Mouse (Mus musculus) stomach, embryonic 16.5 days (tissue): ENCODE measurements around the gene Ergic1. TPM values are rescaled to one million over a fixed set of nuclear protein-coding genes. Genes with fewer than 3 reads are reported as not detected.

Experiments used
- ATAC-seq: fragments of 200-750 bp; cut with Nextera tagmentation; 2 replicates; pipeline ENCODE4 v1.8.0; 2017; ENCODE audit warnings: moderate number of reproducible peaks, moderate TSS enrichment; ENCODE audit not compliant: insufficient read depth, low FRiP score
- H3K27ac ChIP-seq: fragments of 300-500 bp; sonication (generic); 2 replicates; pipeline ENCODE4 v1.5.1; 2014; ENCODE audit warnings: low read length
- H3K27me3 ChIP-seq: fragments of 300-500 bp; sonication (generic); 2 replicates; pipeline ENCODE4 v1.6.1; 2014; ENCODE audit warnings: low read length, control low read depth, mixed read lengths; ENCODE audit not compliant: control insufficient read depth, insufficient read depth
- H3K36me3 ChIP-seq: fragments of 300-500 bp; sonication (generic); 2 replicates; pipeline ENCODE4 v1.6.1; 2014; ENCODE audit warnings: low read length; ENCODE audit not compliant: control insufficient read depth, insufficient read depth
- H3K4me1 ChIP-seq: fragments of 300-500 bp; sonication (generic); 2 replicates; pipeline ENCODE4 v1.6.1; 2014; ENCODE audit warnings: low read length, control low read depth, mixed read lengths; ENCODE audit not compliant: control insufficient read depth, insufficient read depth
- H3K4me2 ChIP-seq: fragments of 300-500 bp; sonication (generic); 2 replicates; pipeline ENCODE4 v1.6.1; 2014; ENCODE audit warnings: low read depth, low read length, mixed read lengths
- H3K4me3 ChIP-seq: fragments of 300-500 bp; sonication (generic); replicated peaks from 2 replicates; pipeline ENCODE4 v1.5.1; 2014; ENCODE audit warnings: mild to moderate bottlenecking, low read length
- H3K9ac ChIP-seq: fragments of 300-500 bp; sonication (generic); 2 replicates; pipeline ENCODE4 v1.6.1; 2014; ENCODE audit warnings: low read length
- H3K9me3 ChIP-seq: fragments of 300-500 bp; sonication (generic); replicated peaks from 2 replicates; pipeline ENCODE4 v1.6.1; 2016; ENCODE audit warnings: low read length, control low read depth; ENCODE audit not compliant: control insufficient read depth
- WGBS: fragments of 180-500 bp; shearing (Covaris S2); extraction: QIAGEN DNeasy Blood & Tissue Kit; methylation state at CpG from one replicate; pipeline ENCODE4 v1.1.7; 2014; 5-methylcytosine and 5-hydroxymethylcytosine counted together
- polyA plus RNA-seq: library from polyadenylated mRNA; unstranded; fragments of >200 nt; fragmentation: Nextera tagmentation; extraction: Ambion mirVana; gene quantifications from 2 replicates; pipeline ENCODE4 v1.2.1, GENCODE M21; 2015

Ergic1 gene
- polyA plus RNA-seq, 1 experiment from 2014 or later, result 111 TPM

DNA sequence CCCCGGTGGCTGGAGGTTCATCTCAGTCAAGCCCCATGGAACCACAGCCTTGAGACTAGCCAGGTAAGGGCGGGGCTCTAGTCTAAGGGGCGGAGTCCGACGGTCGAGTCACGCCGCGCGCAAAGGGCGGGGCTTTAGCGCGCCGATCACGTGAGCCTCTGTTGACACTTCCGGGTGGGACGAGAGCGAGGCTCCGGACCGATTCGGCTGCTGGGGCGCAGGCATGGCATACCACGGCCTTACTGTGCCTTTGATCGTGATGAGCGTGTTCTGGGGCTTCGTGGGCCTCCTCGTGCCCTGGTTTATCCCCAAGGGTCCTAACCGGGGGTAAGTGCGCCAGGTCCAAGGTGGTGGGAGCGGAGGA is 114.9 kb downstream of the Ergic1 start:
- H3K36me3 ChIP-seq, result no peaks in the 10 kb centered on the region
- under 1% methylated on average over 30 of the region's 30 CpGs for WGBS
- H3K27ac ChIP-seq, result peak overlapping the region; percentile 97
- ATAC-seq, result peak; percentile 93
- H3K9me3 ChIP-seq, result no peaks in the 10 kb centered on the region
- H3K4me2 ChIP-seq, result peak overlapping the region; percentile 70
- peak overlapping the region; percentile 99 for H3K4me3 ChIP-seq
- H3K9ac ChIP-seq, result peak overlapping the region; percentile 95
- H3K4me1 ChIP-seq, result peaks cover 16% of the 10 kb centered on the region
- H3K27me3 ChIP-seq, result no peaks in the 10 kb centered on the region

GRCm38 (mm10) chr17:26676616-26677376 is 115.5 kb downstream of the Ergic1 start:
- peaks cover 16% of the 10 kb centered on the region for H3K4me1 ChIP-seq
- H3K9me3 ChIP-seq, result no peaks in the 10 kb centered on the region
- no peaks in the 10 kb centered on the region for H3K36me3 ChIP-seq
- ATAC-seq, result peak; percentile 90
- H3K27ac ChIP-seq, result peak overlapping the region; percentile 97
- H3K4me3 ChIP-seq, result peak overlapping the region; percentile 99
- no peaks in the 10 kb centered on the region for H3K27me3 ChIP-seq
- WGBS, result 2% methylated on average over 26 of the region's 26 CpGs
- H3K4me2 ChIP-seq, result peak overlapping the region; percentile 70
- H3K9ac ChIP-seq, result peak overlapping the region; percentile 95

DNA sequence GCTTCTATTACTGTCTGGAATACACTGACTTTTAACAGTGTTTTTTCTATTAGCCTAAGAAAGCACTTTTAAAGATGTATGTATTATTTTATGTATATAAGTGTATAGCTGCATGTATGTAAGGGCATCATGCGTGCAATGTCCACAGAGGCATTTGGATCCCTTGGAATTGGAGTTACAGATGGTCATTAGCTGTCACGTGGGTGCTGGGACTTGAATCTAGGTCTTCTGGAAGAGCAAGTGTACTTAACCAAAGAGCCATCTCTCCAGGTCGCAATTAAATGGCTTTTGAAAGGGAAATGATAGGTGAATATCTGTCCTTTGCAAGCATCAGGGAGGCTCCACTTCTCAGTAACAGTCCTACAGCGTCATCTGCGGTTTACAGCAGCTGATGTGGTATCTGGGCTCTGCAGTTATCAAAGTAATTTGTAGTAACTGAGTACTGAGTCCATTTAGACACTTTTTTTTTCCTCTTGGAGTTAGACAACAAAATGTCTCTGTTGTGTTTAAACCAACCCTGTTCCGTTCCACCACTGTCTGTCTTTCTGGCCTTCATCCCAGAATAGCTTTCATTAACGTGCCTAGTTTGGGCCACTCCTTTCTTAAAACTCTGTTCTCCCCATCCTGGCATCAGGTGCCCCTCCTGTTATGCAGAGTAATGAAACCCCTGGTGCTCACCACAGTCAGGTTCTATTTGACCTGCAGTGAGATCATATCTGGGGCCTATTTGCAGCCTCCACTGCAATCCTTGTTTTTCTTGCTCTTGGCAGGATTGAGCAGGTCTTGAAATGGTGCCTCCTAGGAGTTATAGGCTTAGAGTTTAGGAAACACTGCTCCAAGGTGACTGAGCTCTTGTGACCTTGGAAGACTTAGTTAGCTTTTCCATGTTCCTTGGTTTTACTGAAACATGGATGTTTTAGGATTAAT is 116.7 kb downstream of the Ergic1 start:
- peak overlapping the region; percentile 70 for H3K4me2 ChIP-seq
- H3K9ac ChIP-seq, result 0 out of 2 replicates have a peak overlapping the region, but pooled peaks have one; percentile 13
- H3K4me3 ChIP-seq, result no peak overlapping the region; the same call in 1 of the 2 replicates
- no peaks in the 10 kb centered on the region for H3K36me3 ChIP-seq
- H3K27me3 ChIP-seq, result no peaks in the 10 kb centered on the region
- 0 out of 2 replicates have a peak overlapping the region, but pooled peaks have one; percentile 4 for H3K27ac ChIP-seq
- no peak for ATAC-seq
- H3K4me1 ChIP-seq, result peaks cover 16% of the 10 kb centered on the region
- no peaks in the 10 kb centered on the region for H3K9me3 ChIP-seq
- 73% methylated on average over 7 of the region's 7 CpGs for WGBS

- Histone ChIP-seq H3K27me3 (no peaks in the 10 kb centered on the region), H3K9ac (no peak overlapping the region), H3K4me3 (no peak overlapping the region), H3K9me3 (no peaks in the 10 kb centered on the region), H3K4me1 (peaks cover 14% of the 10 kb centered on the region), H3K4me2 (no peak overlapping the region), H3K27ac (no peak overlapping the region), H3K36me3 (no peaks in the 10 kb centered on the region; the same call in 1 of the 2 replicates)
- 91% methylated on average over 6 of the region's 6 CpGs for WGBS
- ATAC-seq, result no peak
Measured at GRCm38 (mm10) chr17:26681276-26681675, 120.0 kb downstream of the Ergic1 start.

DNA sequence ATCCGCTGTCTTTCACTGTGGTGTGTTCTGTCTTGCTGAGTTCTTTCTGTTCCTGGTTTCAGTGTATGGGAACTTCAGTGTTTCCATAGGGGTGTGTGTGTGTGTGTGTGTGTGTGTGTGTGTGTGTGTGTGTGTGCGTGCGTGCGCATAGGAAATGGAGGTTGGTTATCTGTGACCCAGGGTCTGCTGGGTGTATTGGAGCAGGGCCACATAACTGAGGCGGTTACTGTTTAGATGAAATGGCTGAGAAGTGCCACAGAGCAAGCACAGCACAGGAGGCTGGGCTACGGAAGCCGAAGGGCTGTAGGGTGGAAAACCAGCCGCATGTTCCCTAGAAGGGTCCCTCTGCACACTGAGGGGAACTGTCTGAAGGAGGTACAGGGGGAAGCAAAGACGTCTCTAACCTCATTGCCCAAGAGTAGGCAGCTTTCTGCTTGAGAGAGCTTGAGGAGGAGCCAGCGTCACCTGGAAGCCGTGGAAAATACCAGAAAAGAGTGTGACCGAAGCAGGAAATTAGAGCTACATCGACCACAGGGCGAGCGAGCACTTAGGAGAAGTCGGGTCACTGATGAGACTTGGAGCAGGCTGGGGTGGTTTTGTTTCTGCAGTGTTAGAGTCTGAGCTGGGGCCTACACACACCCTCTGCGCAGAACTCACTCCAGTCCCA is 125.2 kb downstream of the Ergic1 start:
- H3K27ac ChIP-seq, result no peak overlapping the region
- H3K4me2 ChIP-seq, result no peak overlapping the region
- no peak for ATAC-seq
- H3K4me3 ChIP-seq, result no peak overlapping the region
- no peaks in the 10 kb centered on the region for H3K4me1 ChIP-seq
- H3K9ac ChIP-seq, result no peak overlapping the region
- 87% methylated on average over 17 of the region's 17 CpGs for WGBS
- H3K9me3 ChIP-seq, result no peaks in the 10 kb centered on the region
- H3K36me3 ChIP-seq, result no peaks in the 10 kb centered on the region; the same call in 1 of the 2 replicates
- H3K27me3 ChIP-seq, result no peaks in the 10 kb centered on the region

DNA sequence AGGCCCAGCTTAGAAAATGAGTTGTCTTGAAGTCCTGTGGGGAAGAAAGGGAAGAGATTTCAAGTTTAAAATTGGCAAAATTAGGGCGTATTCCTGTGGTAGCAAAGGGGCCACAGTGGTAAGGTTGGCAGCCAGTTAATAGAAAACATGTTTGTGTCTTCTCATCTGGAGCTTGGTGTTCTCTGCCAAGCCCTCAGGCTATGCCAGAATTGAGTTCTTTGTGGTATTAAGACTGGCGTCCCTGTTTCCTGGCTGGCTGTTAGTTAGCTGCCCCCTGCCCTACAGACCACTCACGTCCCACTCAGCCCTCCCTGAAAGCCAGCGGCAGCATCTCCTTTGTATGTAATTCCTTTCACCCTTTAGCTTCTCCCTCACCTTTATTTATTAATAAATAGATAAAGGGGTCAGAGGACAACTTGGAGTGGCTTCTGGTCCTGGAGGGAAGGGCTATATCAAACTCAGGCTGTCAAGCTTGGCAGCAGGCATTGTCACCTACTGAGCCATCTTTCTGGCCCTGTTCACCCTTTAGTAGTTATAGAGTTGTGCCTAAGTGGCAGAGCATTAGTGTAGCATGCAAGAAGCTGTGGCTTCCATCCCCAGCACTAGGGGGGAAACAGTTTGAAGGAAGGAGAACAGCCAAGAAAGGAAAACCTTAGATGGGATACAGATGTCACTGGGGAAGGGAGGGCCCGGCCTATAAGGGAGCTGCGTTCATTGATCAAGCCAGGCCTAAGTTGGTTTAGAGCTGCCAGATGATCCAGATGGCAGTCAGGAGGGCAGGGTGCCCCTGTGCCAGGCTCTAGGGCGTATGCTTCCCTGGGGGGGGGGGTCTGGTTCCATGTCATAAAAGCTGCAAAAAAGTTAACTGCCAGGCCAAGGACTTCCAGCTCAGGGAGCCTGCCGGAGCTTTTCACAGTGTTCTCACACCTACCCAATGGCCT is 127.8 kb downstream of the Ergic1 start:
- H3K4me2 ChIP-seq, result no peak overlapping the region
- no peaks in the 10 kb centered on the region for H3K27me3 ChIP-seq
- WGBS, result 64% methylated on average over 8 of the region's 8 CpGs
- no peak overlapping the region for H3K9ac ChIP-seq
- no peak overlapping the region for H3K4me3 ChIP-seq
- ATAC-seq, result no peak
- 0 out of 2 replicates have a peak, but pooled peaks cover 1% of the 10 kb centered on the region for H3K4me1 ChIP-seq
- no peaks in the 10 kb centered on the region for H3K9me3 ChIP-seq
- H3K27ac ChIP-seq, result no peak overlapping the region; the same call in 1 of the 2 replicates
- no peaks in the 10 kb centered on the region for H3K36me3 ChIP-seq

DNA sequence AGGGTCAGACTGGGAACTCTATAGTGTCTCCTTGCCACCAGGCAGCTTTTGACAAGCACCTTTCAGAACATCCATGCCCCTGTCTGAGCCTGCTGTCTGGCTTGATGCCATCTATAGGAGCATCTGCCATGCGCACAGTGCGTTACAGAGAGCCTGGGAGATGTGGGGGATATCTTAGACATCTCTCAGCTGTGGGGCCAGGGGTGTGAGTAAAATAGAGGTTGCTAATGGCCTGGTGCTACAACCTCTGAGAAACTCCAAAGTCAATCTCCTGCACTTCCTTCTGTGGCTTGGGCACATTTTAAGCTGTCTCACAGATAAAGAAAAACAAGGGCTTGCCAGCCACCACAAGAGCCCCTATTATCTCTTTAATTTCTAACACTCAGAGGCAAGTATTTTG is 128.5 kb downstream of the Ergic1 start:
- H3K4me2 ChIP-seq, result no peak overlapping the region
- 0 out of 2 replicates have a peak, but pooled peaks cover 2% of the 10 kb centered on the region for H3K4me1 ChIP-seq
- no peaks in the 10 kb centered on the region for H3K9me3 ChIP-seq
- H3K4me3 ChIP-seq, result no peak overlapping the region
- H3K36me3 ChIP-seq, result no peaks in the 10 kb centered on the region
- WGBS, result 72% methylated on average over 2 of the region's 2 CpGs
- ATAC-seq, result no peak
- H3K9ac ChIP-seq, result no peak overlapping the region
- no peak overlapping the region for H3K27ac ChIP-seq
- H3K27me3 ChIP-seq, result no peaks in the 10 kb centered on the region

DNA sequence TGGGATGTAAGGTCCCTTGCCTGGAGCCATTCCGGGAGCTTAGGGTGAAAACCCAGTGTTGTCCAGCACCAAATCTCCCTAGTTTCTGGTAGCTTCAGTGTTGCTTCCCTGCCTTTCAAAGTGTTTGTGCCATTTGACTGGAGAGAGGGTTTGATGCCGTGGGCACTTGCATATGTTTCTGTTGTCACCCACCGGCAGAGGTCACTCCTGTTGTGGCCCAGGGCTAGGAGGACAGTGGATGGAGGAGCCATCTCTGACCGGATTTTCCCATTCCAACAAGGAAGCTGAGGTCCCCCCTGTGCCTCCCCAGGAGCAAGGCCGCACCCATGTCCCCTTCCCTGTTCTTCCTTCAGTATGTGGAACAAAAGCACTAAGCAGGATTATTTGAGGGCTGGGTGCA is 128.9 kb downstream of the Ergic1 start:
- Histone ChIP-seq H3K36me3 (no peaks in the 10 kb centered on the region), H3K9me3 (no peaks in the 10 kb centered on the region), H3K4me2 (no peak overlapping the region), H3K27me3 (no peaks in the 10 kb centered on the region), H3K4me1 (0 out of 2 replicates have a peak, but pooled peaks cover 2% of the 10 kb centered on the region), H3K27ac (no peak overlapping the region), H3K4me3 (no peak overlapping the region), H3K9ac (no peak overlapping the region)
- WGBS, result 84% methylated on average over 5 of the region's 5 CpGs
- no peak for ATAC-seq
